Mouse (Mus musculus): ENCODE measurements around the gene Flnc.
A peak's percentile ranks its signal among the peaks of the same experiment; 100 is the strongest.

Gene Flnc

DNA sequence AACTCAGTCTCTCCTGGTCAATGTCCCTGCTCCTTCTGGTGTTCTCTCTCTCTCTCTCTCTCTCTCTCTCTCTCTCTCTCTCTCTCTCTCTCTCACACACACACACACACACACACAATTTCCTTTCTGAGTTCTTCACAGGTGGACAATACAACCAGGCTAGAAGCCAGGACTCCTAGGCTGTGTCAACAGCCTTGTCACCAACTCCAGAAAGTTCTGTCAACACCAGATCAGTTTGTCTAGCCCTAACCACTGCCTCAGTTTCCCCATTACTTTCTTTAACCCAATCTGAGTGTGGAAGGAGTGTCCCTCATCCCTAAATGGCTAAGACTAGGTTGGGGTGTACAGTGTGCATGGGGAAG is 399 bp upstream of the Flnc start:
- no peak for DNase-seq

DNA sequence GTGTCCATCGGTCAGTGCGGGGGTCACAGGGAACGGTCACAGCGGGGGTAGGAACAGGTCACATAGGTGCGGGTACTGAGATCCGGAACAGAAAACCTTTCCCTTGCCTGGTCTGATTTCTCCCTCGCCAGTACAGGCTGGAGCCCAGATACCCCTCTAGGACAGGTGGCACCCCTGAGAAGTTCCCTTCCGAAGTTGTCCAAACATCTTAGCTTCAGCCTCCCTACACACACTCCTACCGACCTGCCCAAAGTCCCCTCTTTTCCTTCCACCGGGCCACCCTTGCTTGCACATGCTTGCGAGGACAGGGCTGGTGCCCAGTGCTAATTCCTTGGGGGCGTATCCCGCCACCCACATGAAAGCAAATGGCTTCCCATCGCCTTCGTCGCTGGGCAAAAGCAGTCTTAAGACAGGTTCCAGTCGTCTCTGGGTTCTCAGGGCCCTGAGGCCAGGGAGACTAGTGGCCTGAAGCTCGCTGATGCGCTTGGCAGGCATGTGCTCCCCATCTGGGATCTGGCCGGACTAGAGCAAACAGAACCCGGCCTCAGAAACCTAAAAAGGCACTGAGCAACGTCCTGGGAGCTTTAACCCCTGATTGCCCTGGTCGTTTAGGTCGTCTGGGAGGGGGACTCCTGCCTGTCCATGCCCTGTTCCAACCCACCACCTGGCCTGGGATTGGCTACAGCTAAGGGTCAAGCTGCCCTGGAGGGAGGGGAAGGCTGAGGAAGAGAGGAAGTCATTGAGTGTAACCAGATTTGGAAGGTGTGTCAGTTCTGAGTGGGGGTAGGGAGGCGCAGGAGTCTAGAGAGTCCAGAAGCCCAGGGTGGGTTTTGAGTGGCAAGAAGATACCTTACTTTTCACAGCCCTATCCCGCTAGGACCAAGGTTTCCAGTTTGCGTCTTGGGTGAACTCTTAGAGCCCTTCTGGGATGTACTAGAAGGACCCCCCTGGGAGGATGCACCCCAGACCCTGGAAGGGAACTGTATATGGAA is 1.0 kb downstream of the Flnc start:
- DNase-seq = no peak

GRCm38 (mm10) chr6:29434911-29435691 is 2.0 kb downstream of the Flnc start:
- DNase-seq = no peak

- DNase-seq = no peak
Observed at GRCm38 (mm10) chr6:29435940-29436451, 2.9 kb downstream of the Flnc start.

DNA sequence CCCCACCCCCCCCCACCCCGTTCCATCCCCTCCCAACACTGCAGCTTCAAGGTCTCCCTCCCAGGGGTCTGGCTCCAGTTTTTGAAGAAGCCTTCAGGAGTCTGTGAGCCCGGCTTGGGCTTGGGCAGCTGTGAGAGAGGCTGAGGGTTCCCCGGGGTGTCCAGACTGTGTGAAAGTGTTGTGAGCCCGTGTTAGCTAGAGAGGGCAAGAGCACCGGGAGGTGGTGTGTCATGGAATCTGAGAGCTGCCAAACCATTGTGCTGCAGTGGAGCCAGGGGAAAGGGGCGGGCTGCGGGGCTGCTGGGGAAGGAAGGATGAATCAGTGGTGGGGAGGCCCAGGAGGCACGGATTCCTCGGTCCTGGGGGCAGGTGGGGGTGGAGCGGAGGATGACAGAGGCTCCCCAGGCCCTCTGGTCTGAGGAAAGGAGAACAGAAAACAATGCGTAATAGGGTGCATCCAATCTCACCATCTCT is 3.4 kb downstream of the Flnc start:
- no peak for DNase-seq

- no peak for DNase-seq
Observed at GRCm38 (mm10) chr6:29439251-29439650, 6.2 kb downstream of the Flnc start.

GRCm38 (mm10) chr6:29439789-29440188 is 6.7 kb downstream of the Flnc start:
- DNase-seq = no peak

- DNase-seq = peak in 1 of 2 experiments; percentile 51
Observed at GRCm38 (mm10) chr6:29444773-29445172, 11.7 kb downstream of the Flnc start.

GRCm38 (mm10) chr6:29445354-29445753 is 12.3 kb downstream of the Flnc start:
- no peak for DNase-seq

DNA sequence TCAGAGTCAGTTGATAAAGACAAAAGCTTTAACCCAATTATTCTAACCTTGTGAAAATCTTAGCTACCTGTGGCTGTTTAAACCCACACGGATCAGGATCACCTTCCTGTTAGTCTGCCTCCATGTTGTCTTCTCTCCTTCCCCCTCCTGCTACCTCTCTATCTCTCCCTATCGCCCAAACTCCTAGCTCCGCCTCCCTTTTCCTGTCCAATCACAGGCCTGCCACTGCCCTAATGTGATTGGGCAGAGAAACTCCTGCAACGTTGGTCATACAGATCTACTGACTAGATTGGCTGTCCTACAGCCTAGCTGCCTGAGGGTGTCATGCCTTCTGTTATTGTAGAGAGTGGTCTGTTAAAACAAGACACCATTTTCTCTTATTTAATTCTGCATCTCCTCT is 16.8 kb downstream of the Flnc start:
- DNase-seq = no peak

GRCm38 (mm10) chr6:29450667-29451066 is 17.6 kb downstream of the Flnc start:
- DNase-seq = no peak

DNA sequence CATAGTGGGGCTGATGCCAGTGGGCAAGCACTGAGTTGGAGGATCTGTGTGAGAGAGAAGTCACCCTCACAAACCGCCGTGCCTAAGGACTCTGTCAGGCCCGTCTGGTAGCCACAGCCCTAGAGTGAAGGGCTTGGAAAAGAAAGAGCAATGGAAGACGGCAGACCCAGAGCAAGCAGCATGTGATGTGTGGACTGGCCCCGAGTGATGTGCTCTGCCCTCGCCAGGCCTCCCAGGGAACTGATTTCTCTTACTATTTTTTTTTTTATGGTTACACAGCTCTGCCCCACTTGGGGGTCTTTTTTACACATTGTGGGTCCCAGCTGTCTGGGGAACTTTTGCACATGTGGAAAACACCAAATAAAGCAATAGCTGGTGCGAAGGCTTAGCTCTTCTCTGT is 28.4 kb downstream of the Flnc start:
- DNase-seq = no peak

DNA sequence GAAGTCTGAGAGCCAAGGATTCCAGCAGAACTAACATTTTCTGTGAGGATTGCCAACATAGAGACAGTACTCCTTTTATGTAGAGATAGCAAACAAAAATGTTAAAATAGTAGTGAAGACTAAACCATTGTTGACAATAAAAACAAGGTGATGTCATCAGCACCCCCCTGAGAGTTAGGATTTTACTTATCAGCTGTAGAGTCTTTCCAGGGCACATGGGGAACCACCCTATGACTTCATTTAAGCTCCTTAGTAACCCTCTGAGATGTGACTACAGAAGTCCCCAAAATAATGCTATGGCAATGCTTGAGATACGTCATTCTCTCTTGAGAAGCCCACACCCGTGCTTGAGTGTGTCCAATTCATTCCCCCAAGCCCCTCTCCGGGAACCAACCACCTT is 30.3 kb downstream of the Flnc start:
- DNase-seq = no peak

DNA sequence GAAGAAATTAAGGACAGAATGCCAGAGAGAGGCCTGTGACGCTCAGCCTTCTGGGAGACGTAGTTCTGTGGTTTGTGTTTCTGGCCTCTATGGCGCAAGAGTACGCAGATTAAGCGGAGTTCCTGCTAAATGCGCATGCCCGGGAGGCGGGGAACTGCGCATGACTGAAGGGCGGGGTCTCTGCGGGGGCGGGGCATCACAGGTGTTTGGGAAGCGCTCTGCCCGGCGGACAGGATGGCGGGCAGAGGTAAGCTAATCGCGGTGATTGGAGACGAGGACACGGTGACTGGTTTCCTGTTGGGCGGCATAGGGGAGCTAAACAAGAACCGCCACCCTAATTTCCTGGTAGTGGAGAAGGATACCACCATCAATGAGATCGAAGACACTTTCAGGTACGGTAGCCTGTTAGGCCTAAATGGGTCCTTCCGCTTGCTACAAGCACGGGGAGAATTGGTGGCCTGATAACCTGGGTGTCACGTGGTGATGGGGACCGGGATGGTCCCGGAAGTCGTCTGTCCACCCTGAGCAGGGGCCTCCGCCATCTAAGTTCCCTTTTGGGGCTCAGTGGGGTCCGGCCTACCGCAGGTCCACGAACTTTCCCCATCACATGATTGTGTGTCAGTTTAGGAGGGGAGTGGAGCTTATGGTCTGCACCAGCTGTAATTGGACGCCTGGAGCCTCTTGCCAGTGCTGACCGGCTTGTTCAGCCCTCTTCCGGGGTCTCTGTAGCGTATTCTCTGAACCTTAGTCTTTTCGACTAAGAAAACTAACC is 34.7 kb downstream of the Flnc start, which contains the start of gene Atp6v1f:
Gene Atp6v1f (plus strand): TSS at position 136 of the 772 bp plus-strand sequence.
- DNase-seq = peak; percentile 93 to 94

- DNase-seq = peak; percentile 40 to 65
Observed at GRCm38 (mm10) chr6:29468851-29469250, 35.8 kb downstream of the Flnc start.

DNA sequence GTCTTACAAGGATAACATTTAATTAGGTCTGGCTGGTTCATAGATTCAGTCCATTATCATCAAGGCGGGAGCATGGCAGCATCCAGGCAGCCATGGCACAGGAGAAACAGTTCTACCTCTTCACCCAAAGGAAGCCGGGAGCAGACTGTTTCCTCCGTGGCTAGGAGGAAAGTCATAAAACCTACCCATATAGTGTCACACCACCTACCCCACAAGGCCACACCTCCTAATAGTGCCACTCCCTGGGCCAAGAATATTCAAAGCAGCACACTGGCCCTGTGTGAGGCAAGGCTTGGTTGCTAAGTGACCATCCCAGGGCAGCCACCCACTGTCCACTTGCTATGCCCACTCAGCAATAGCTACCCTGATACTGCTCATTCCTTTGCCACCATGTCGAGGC is 38.1 kb downstream of the Flnc start, which contains the start of gene Atp6v1fnb:
Gene Atp6v1fnb (plus strand): TSS at position 301 of the 400 bp plus-strand sequence.
- no peak for DNase-seq

DNA sequence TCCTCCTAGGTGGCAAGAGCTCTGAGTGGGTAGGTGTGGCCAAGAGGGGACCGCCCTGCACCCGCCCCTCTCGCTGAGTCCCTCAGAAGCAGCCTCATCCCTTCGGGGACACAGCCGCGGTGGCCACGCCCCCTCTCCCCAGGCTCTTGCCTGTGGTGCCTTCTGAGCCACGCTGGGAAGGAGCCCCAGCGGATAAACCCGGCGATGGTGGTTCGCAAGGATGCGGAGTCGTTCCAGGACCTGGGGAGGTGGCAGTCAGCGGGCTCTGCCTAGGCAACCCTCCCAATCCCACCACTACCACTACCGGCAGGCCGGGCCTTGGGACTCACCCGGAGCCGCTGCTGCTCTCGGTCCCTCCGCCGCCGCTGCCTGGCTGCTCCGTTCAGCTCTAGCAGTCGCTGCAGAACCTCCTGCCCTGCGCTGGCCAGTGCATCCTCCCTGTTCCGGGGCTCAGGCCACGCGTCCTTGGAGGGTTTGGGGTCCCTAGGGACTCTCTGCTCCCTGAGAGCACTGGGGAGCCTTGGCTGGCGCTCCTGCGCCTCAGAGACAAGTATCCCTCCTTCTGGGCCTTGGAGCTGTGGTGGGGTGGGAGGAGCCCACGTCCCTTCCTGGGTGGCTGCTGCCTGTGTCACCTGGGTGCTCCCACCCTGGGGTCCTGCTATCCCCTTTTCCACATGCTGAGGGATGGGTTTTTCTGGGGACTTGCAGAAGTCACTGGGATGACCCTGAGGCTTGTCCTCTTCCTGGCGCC is 41.1 kb downstream of the Flnc start:
- DNase-seq = peak; percentile 89 to 91

DNA sequence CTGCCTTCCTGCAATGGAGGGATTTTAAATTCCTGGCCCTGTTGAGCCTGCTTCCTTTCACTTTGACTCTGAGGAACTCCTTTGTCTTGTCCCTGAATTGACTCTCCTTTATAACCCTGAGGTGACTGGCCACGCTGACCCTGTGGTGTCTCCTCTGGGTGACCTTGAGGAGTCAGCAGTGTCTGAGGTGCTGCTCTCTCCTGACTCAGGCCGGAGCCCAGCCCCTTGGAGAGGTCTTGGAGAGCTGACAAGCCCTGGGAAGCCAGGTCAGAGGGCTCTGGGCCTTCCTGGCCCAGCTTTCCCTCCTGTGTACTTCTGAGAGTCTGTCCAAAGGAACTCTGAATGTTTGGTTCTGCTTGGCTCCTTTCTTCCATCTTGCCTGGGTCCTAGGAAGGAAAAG is 41.7 kb downstream of the Flnc start:
- peak; percentile 75 to 76 for DNase-seq

DNA sequence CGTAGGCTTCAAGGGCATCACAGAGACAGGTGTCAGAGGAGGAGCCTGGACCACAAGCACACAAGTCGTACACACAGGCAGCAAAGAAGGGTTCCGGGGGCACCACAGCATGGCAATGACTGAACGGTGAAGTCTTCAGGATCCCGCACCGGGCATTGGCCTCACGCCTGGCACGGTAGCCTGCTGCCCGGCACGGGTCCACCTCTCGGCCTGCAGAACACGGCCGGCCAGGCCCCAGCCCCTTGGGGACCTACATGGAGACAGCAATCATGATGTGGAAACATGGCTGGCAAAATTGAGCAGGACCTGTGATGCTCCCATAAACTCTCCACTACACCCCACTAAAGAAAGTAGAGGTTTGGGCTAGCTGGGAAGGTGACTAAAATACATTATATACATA is 49.6 kb downstream of the Flnc start:
- no peak for DNase-seq

DNA sequence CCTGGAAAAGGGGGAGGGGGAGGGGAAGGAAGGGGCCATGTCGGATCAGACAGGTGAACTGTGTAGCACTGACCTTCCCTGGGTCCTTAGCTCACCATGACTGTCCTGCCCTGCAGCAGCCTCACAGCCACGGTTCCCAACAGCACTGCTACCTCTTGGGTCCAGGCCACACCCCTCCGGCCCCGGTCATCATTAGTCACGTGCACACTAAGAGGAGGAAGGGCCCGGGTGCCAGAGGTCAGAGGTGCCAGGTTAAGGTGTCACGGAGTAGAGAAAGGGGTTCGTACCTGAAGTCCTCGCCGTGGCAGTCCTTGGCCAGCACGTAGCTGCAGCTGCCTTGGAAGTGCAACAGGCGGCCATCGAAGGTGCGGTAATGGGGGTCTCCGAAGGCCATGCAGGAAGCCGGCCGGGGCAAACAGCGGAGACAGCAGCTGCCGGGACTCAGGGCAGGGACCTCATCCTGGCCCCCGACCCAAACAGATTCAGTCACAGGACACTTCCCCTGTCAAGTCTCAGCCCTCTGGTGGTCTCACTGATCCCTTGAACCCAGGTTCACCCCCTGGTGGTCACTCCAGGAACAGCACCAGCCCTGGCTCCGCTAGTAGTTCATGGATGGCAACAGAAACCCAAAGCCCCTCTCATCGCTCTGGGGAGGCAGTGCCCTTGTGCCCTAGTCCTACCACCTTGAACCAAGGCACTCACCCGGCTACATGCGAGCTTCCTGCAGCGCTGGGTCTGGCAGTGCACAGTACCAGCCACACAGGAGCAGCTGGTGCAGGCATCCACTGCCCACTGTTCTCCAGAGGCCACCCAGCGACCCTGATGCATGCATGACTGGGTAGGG is 51.9 kb downstream of the Flnc start:
- peak; percentile 54 to 67 for DNase-seq

DNA sequence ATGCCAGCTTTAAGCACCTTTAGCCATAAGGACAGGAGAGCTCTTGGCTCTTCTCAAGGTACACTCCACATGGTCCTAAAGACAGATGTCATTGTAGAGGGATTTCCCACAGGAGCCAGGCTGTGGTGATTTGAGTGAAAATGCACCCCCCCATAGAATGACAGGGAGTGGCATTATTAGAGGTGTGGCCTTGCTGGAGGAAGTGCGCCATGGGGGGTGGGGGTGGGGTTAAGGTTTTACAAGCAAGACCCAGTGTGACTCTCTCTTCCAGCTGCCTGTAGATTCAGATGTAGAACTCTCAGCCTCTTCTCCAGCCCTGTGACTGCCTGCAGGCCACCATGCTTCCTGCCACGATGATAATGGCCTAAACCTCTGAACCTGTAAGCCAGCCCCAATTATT is 52.9 kb downstream of the Flnc start:
- no peak for DNase-seq
